ENCODE assay signal across 9 mouse cellular contexts in the genomic region with DNA sequence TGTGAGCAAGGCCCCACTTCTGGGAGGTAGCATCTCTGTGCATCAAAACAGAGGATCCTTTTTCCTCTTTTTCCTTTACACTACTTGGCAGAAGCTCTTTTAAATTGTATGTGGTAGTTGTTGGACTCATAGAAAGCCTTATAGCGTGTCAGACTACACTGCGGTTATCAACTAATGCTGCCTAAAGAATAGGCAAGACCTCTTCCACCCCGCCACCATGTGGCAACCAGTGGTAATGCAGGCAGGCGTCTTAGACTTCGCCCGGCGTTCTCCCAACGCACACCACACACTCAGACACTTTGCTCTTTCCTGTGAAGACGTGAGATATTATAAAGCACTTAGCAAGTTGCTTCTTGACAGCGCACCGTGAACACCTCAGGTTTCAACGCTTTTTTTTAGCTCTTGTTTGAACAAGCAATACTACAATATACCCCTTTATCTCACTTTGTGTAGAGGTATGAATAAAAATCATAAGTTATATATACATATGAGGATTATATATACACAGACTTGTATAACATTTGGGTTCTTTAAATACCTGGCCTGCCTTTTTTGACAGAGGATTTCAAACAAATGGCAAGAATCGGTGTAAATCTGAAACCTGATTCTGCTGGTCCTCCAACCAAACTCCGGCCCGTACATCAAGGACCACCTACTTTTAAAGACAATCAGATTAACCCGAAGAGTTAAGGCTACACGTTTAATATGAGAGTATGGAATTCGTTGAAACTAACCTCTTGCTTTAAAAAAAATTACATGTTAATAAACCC. TPM values are rescaled to one million over a fixed set of nuclear protein-coding genes. Genes with fewer than 3 reads are reported as not detected.
DNase-seq lines count a peak whose midpoint lies in the region; ATAC-seq and TF ChIP-seq lines count a peak whose summit lies in the region.
"Had no signal": no experiment of that assay in that cellular context is flagged by ENCODE, and none has a peak within 500 bp of the region (broad histone marks: within the 10 kb centered on the region; RNA-seq: fewer than 3 reads in every experiment).

No protein-coding gene starts in this region.

- peak; percentile 72 for DNase-seq in c-Kit-positive CD71-negative TER-119-negative erythroid progenitor cells, embryonic 14.5 days (ENCODE audit: low read depth)
- DNase-seq in heart, postnatal 25 days (ENCODE audit: low spot score), result peak; percentile 47
- peak; percentile 72 to 89 for DNase-seq in layer of hippocampus, adult 8-10 months (ENCODE audit: low spot score in 2 of 2)
- DNase-seq in ovary, postnatal 10 days (ENCODE audit: low spot score), result peak; percentile 91
- DNase-seq in thymus, postnatal 0 days (ENCODE audit: low spot score), result peak; percentile 89

- WGBS in forebrain, embryonic 12.5 days, result 11% methylated on average over 18 of the region's 18 CpGs
- WGBS in lung, embryonic 16.5 days, result 8% methylated on average over 18 of the region's 18 CpGs

- peak; percentile 99 for TF ChIP-seq CTCF in E14TG2a.4 (conservative IDR thresholded peaks at IDR 0.05; ENCODE audit: low read length)

- H3K27ac ChIP-seq in forebrain, embryonic 12.5 days, result no peak overlapping the region
- H3K27ac ChIP-seq in lung, embryonic 16.5 days (ENCODE audit: low read length), result no peak overlapping the region
- H3K27ac ChIP-seq: limb, embryonic 12.5 days had no signal

- no peak overlapping the region for H3K9ac ChIP-seq in forebrain, embryonic 12.5 days
- no peak overlapping the region for H3K9ac ChIP-seq in lung, embryonic 16.5 days (ENCODE audit: low read length)
- H3K9ac ChIP-seq: limb, embryonic 12.5 days had no signal

- H3K4me3 ChIP-seq in E14TG2a.4 (replicated peaks; ENCODE audit: low read length), result peak overlapping the region; percentile 58
- no peak overlapping the region for H3K4me3 ChIP-seq in forebrain, embryonic 12.5 days (replicated peaks)
- H3K4me3 ChIP-seq in lung, embryonic 16.5 days (ENCODE audit: low read length), result no peak overlapping the region

- H3K27me3 ChIP-seq in E14TG2a.4 (ENCODE audit: insufficient read depth, low read length), result no peaks in the 10 kb centered on the region
- peaks cover 30% of the 10 kb centered on the region for H3K27me3 ChIP-seq in forebrain, embryonic 12.5 days
- peaks cover 15% of the 10 kb centered on the region; the same call in 1 of the 2 replicates for H3K27me3 ChIP-seq in lung, embryonic 16.5 days (ENCODE audit: control insufficient read depth, insufficient read depth, low read depth, low read length)

- peaks cover 14% of the 10 kb centered on the region; the same call in 1 of the 2 replicates for H3K9me3 ChIP-seq in E14TG2a.4 (ENCODE audit: low read length)
- no peaks in the 10 kb centered on the region for H3K9me3 ChIP-seq in forebrain, embryonic 12.5 days
- no peaks in the 10 kb centered on the region for H3K9me3 ChIP-seq in lung, embryonic 16.5 days (ENCODE audit: control insufficient read depth, low read length)
- H3K9me3 ChIP-seq: limb, embryonic 12.5 days had no signal

- peak; percentile 59; the same call in 1 of the 2 replicates for ATAC-seq in forebrain, embryonic 12.5 days (ENCODE audit: low FRiP score)
- peak; percentile 44 for ATAC-seq in lung, embryonic 16.5 days (ENCODE audit: low read depth)

- H3K4me2 ChIP-seq in forebrain, embryonic 12.5 days, result peak overlapping the region; percentile 22; the same call in 1 of the 2 replicates
- H3K4me2 ChIP-seq in lung, embryonic 16.5 days (ENCODE audit: low read depth, low read length), result peak overlapping the region; percentile 71; the same call in 1 of the 2 replicates

- H3K4me1 ChIP-seq in E14TG2a.4 (replicated peaks; ENCODE audit: low read depth, low read length), result peaks cover 94% of the 10 kb centered on the region
- peaks cover 8% of the 10 kb centered on the region for H3K4me1 ChIP-seq in forebrain, embryonic 12.5 days
- H3K4me1 ChIP-seq in lung, embryonic 16.5 days (replicated peaks; ENCODE audit: control insufficient read depth, insufficient read depth, low read length), result peaks cover 4% of the 10 kb centered on the region; the same call in 1 of the 2 replicates
- H3K4me1 ChIP-seq: limb, embryonic 12.5 days had no signal

- intact Hi-C loops in heart, postnatal 25 days (cut with DNase I), result loop anchor here (1.0 to 10.0 kb wide), 9 partner anchors 51 to 569 kb away; partner anchors contain the start of gene Pou2f1

- H3K36me3 ChIP-seq in E14TG2a.4 (ENCODE audit: insufficient read depth, low read length), result peaks cover 81% of the 10 kb centered on the region
- H3K36me3 ChIP-seq in forebrain, embryonic 12.5 days (replicated peaks), result no peaks in the 10 kb centered on the region
- no peaks in the 10 kb centered on the region for H3K36me3 ChIP-seq in lung, embryonic 16.5 days (ENCODE audit: control insufficient read depth, insufficient read depth, low read length)
- H3K36me3 ChIP-seq: limb, embryonic 12.5 days had no signal

RNA-seq across cellular contexts. Expression of gene Gpa33, which starts 23.5 kb away (rescaled TPM):
- polyA plus RNA-seq in forebrain, embryonic 12.5 days (2016; fragmentation: Nextera tagmentation; extraction: Ambion mirVana), result not detected in 2 replicates
- not detected for total RNA-seq in heart, postnatal 25 days (2021)
- total RNA-seq in layer of hippocampus, adult 8-10 months (2022), result under 1 TPM in 1 of 4 experiments, not detected in 3; 0.17 TPM
- 0.18 and 0.25 TPM in 2 replicates for polyA plus RNA-seq in lung, embryonic 16.5 days (2015; fragmentation: Nextera tagmentation; extraction: Ambion mirVana)
- polyA plus RNA-seq in thymus, postnatal 0 days (2015; fragmentation: Nextera tagmentation; extraction: Ambion mirVana), result 0.31 and 0.44 TPM in 2 replicates

RNA-seq across cellular contexts. Expression of gene Dusp27, which starts 25.8 kb away (rescaled TPM):
- 1.4 and 1.8 TPM in 2 replicates for polyA plus RNA-seq in forebrain, embryonic 12.5 days (2016; fragmentation: Nextera tagmentation; extraction: Ambion mirVana)
- 10 to 100 TPM; 42.5 to 48.0 TPM for total RNA-seq in heart, postnatal 25 days (2021)
- total RNA-seq in layer of hippocampus, adult 8-10 months (2022), result under 1 TPM in 3 of 4 experiments, not detected in 1; 0.12 to 0.20 (median 0.20) TPM
- 3.3 and 3.7 TPM in 2 replicates for polyA plus RNA-seq in lung, embryonic 16.5 days (2015; fragmentation: Nextera tagmentation; extraction: Ambion mirVana)
- 0.14 and 0.15 TPM in 2 replicates for polyA plus RNA-seq in thymus, postnatal 0 days (2015; fragmentation: Nextera tagmentation; extraction: Ambion mirVana)
